Mouse (Mus musculus): Measurements from ENCODE around the gene Lgmn. TPM values are rescaled to one million over a fixed set of nuclear protein-coding genes. Genes with fewer than 3 reads are reported as not detected.
A peak's percentile ranks its signal among the peaks of the same experiment; 100 is the strongest.

Lgmn gene
- polyA plus RNA-seq, 1 experiment from 2014 or later, result 77.1 TPM

GRCm38 (mm10) chr12:102414686-102415085 is 24.9 kb downstream of the Lgmn start:
- no peak overlapping the region for H3K9ac ChIP-seq (ENCODE audit: low read length)
- no peak overlapping the region for H3K4me2 ChIP-seq (replicated peaks; ENCODE audit: low read depth)
- no peaks in the 10 kb centered on the region for H3K36me3 ChIP-seq (ENCODE audit: control insufficient read depth, insufficient read depth, low read length)
- H3K9me3 ChIP-seq (ENCODE audit: control insufficient read depth, low read length), result no peaks in the 10 kb centered on the region
- no peaks in the 10 kb centered on the region for H3K4me1 ChIP-seq (replicated peaks; ENCODE audit: control insufficient read depth, insufficient read depth)
- H3K27ac ChIP-seq (replicated peaks), result no peak overlapping the region
- no peak for TF ChIP-seq EP300 (optimal IDR thresholded peaks at IDR 0.05)
- TF ChIP-seq CTCF (IDR thresholded peaks at IDR 0.05; ENCODE audit: low read depth), result no peak
- DNase-seq (ENCODE audit: low spot score), result no peak
- H3K27me3 ChIP-seq (ENCODE audit: control insufficient read depth, insufficient read depth, low read length), result no peaks in the 10 kb centered on the region
- no peak for ATAC-seq (ENCODE audit: low FRiP score, low TSS enrichment)
- 87% methylated on average over 6 of the region's 6 CpGs for WGBS
- H3K4me3 ChIP-seq (ENCODE audit: low read depth, low read length), result no peak overlapping the region

- Histone ChIP-seq H3K9me3 (ENCODE audit: control insufficient read depth, low read length) (no peaks in the 10 kb centered on the region), H3K27ac (replicated peaks) (no peak overlapping the region), H3K9ac (ENCODE audit: low read length) (no peak overlapping the region), H3K4me1 (replicated peaks; ENCODE audit: control insufficient read depth, insufficient read depth) (no peaks in the 10 kb centered on the region), H3K4me2 (replicated peaks; ENCODE audit: low read depth) (no peak overlapping the region), H3K27me3 (ENCODE audit: control insufficient read depth, insufficient read depth, low read length) (no peaks in the 10 kb centered on the region), H3K4me3 (ENCODE audit: low read depth, low read length) (no peak overlapping the region), H3K36me3 (ENCODE audit: control insufficient read depth, insufficient read depth, low read length) (no peaks in the 10 kb centered on the region)
- ATAC-seq (ENCODE audit: low FRiP score, low TSS enrichment) (no peak), DNase-seq (ENCODE audit: low spot score) (no peak)
- no peak for TF ChIP-seq EP300 (optimal IDR thresholded peaks at IDR 0.05)
- TF ChIP-seq CTCF (IDR thresholded peaks at IDR 0.05; ENCODE audit: low read depth), result no peak
- WGBS, result 85% methylated on average over 13 of the region's 13 CpGs
These were observed 26.4 kb downstream of the Lgmn start for GRCm38 (mm10) chr12:102413171-102413570.

- WGBS, result 77% methylated on average over 4 of the region's 4 CpGs
- no peak overlapping the region for H3K9ac ChIP-seq (ENCODE audit: low read length)
- H3K4me3 ChIP-seq (ENCODE audit: low read depth, low read length), result no peak overlapping the region
- H3K27me3 ChIP-seq (ENCODE audit: control insufficient read depth, insufficient read depth, low read length), result no peaks in the 10 kb centered on the region
- H3K9me3 ChIP-seq (ENCODE audit: control insufficient read depth, low read length), result no peaks in the 10 kb centered on the region
- H3K27ac ChIP-seq (replicated peaks), result no peak overlapping the region
- ATAC-seq (ENCODE audit: low FRiP score, low TSS enrichment) (no peak), DNase-seq (ENCODE audit: low spot score) (no peak)
- H3K4me2 ChIP-seq (replicated peaks; ENCODE audit: low read depth), result no peak overlapping the region
- TF ChIP-seq CTCF (IDR thresholded peaks at IDR 0.05; ENCODE audit: low read depth) (no peak), EP300 (optimal IDR thresholded peaks at IDR 0.05) (no peak)
- H3K36me3 ChIP-seq (ENCODE audit: control insufficient read depth, insufficient read depth, low read length), result peaks cover 2% of the 10 kb centered on the region
- no peaks in the 10 kb centered on the region for H3K4me1 ChIP-seq (replicated peaks; ENCODE audit: control insufficient read depth, insufficient read depth)
These were observed 41.0 kb downstream of the Lgmn start for GRCm38 (mm10) chr12:102398588-102398987.

- H3K4me2 ChIP-seq (replicated peaks; ENCODE audit: low read depth), result no peak overlapping the region
- no peak overlapping the region for H3K9ac ChIP-seq (ENCODE audit: low read length)
- TF ChIP-seq CTCF (IDR thresholded peaks at IDR 0.05; ENCODE audit: low read depth), result no peak
- TF ChIP-seq EP300 (optimal IDR thresholded peaks at IDR 0.05), result no peak
- no peaks in the 10 kb centered on the region for H3K27me3 ChIP-seq (ENCODE audit: control insufficient read depth, insufficient read depth, low read length)
- ATAC-seq (ENCODE audit: low FRiP score, low TSS enrichment) (peak; percentile 58; the same call in 1 of the 2 replicates), DNase-seq (ENCODE audit: low spot score) (peak; percentile 24)
- H3K4me3 ChIP-seq (ENCODE audit: low read depth, low read length), result no peak overlapping the region
- no peaks in the 10 kb centered on the region for H3K4me1 ChIP-seq (replicated peaks; ENCODE audit: control insufficient read depth, insufficient read depth)
- no peaks in the 10 kb centered on the region for H3K36me3 ChIP-seq (ENCODE audit: control insufficient read depth, insufficient read depth, low read length)
- 31% methylated on average over 19 of the region's 19 CpGs for WGBS
- H3K9me3 ChIP-seq (ENCODE audit: control insufficient read depth, low read length), result no peaks in the 10 kb centered on the region
- H3K27ac ChIP-seq (replicated peaks), result no peak overlapping the region
These were observed 43.3 kb downstream of the Lgmn start for GRCm38 (mm10) chr12:102395998-102396991.

GRCm38 (mm10) chr12:102395537-102395936 is 44.1 kb downstream of the Lgmn start:
- Histone ChIP-seq H3K9me3 (ENCODE audit: control insufficient read depth, low read length) (no peaks in the 10 kb centered on the region), H3K4me2 (replicated peaks; ENCODE audit: low read depth) (no peak overlapping the region), H3K27me3 (ENCODE audit: control insufficient read depth, insufficient read depth, low read length) (no peaks in the 10 kb centered on the region), H3K4me3 (ENCODE audit: low read depth, low read length) (no peak overlapping the region), H3K27ac (replicated peaks) (no peak overlapping the region), H3K9ac (ENCODE audit: low read length) (no peak overlapping the region), H3K36me3 (ENCODE audit: control insufficient read depth, insufficient read depth, low read length) (peaks cover 2% of the 10 kb centered on the region; the same call in 1 of the 2 replicates), H3K4me1 (replicated peaks; ENCODE audit: control insufficient read depth, insufficient read depth) (no peaks in the 10 kb centered on the region)
- DNase-seq (ENCODE audit: low spot score), result no peak
- ATAC-seq (ENCODE audit: low FRiP score, low TSS enrichment), result no peak
- TF ChIP-seq EP300 (optimal IDR thresholded peaks at IDR 0.05), result no peak
- no peak for TF ChIP-seq CTCF (IDR thresholded peaks at IDR 0.05; ENCODE audit: low read depth)
- WGBS, result 70% methylated on average over 9 of the region's 9 CpGs

GRCm38 (mm10) chr12:102394496-102394895 is 45.1 kb downstream of the Lgmn start:
- DNase-seq (ENCODE audit: low spot score) (no peak), ATAC-seq (ENCODE audit: low FRiP score, low TSS enrichment) (no peak)
- WGBS, result 90% methylated on average over 7 of the region's 7 CpGs
- Histone ChIP-seq H3K9me3 (ENCODE audit: control insufficient read depth, low read length) (no peaks in the 10 kb centered on the region), H3K4me2 (replicated peaks; ENCODE audit: low read depth) (no peak overlapping the region), H3K36me3 (ENCODE audit: control insufficient read depth, insufficient read depth, low read length) (peaks cover 2% of the 10 kb centered on the region; the same call in 1 of the 2 replicates), H3K27me3 (ENCODE audit: control insufficient read depth, insufficient read depth, low read length) (no peaks in the 10 kb centered on the region), H3K27ac (replicated peaks) (no peak overlapping the region), H3K4me1 (replicated peaks; ENCODE audit: control insufficient read depth, insufficient read depth) (no peaks in the 10 kb centered on the region), H3K4me3 (ENCODE audit: low read depth, low read length) (no peak overlapping the region), H3K9ac (ENCODE audit: low read length) (no peak overlapping the region)
- TF ChIP-seq CTCF (IDR thresholded peaks at IDR 0.05; ENCODE audit: low read depth) (no peak), EP300 (optimal IDR thresholded peaks at IDR 0.05) (no peak)

All from stomach, postnatal 0 days (tissue).